In genomic region chr4:145136705-145137104, GRCm38 (mm10) we compare ENCODE assay signal across 12 mouse cellular contexts.
"Had no signal": no experiment of that assay in that cellular context is flagged by ENCODE, and none has a peak within 500 bp of the region (broad histone marks: within the 10 kb centered on the region; RNA-seq: fewer than 3 reads in every experiment).

No protein-coding gene starts in this region.

- H3K27ac ChIP-seq: left cerebral cortex, adult 2 months; limb, embryonic 15.5 days; liver, embryonic 12.5 days; midbrain, embryonic 13.5 days; neural tube, embryonic 15.5 days had no signal

- DNase-seq: kidney, postnatal 25 days; lung, embryonic 14.5 days; lung, postnatal 10 days; right cerebral cortex, adult 18-20 months; right cerebral cortex, postnatal 25 days; thymus, postnatal 4 days had no signal

- H3K4me1 ChIP-seq: limb, embryonic 15.5 days; liver, embryonic 12.5 days; midbrain, embryonic 13.5 days; neural tube, embryonic 15.5 days had no signal

- ATAC-seq: liver, embryonic 12.5 days; midbrain, embryonic 13.5 days had no signal

- H3K4me3 ChIP-seq: left cerebral cortex, adult 2 months; limb, embryonic 15.5 days; liver, embryonic 12.5 days; midbrain, embryonic 13.5 days; myocyte; neural tube, embryonic 15.5 days had no signal

- H3K9ac ChIP-seq: limb, embryonic 15.5 days; liver, embryonic 12.5 days; lung, embryonic 14.5 days; midbrain, embryonic 13.5 days; neural tube, embryonic 15.5 days had no signal

- H3K4me2 ChIP-seq: limb, embryonic 15.5 days; liver, embryonic 12.5 days; lung, embryonic 14.5 days; midbrain, embryonic 13.5 days; neural tube, embryonic 15.5 days had no signal

- H3K9me3 ChIP-seq: limb, embryonic 15.5 days; liver, embryonic 12.5 days; neural tube, embryonic 15.5 days had no signal

- H3K27me3 ChIP-seq: limb, embryonic 15.5 days; liver, embryonic 12.5 days; midbrain, embryonic 13.5 days; neural tube, embryonic 15.5 days had no signal
